Mouse (Mus musculus) lung, postnatal 0 days (tissue): Measurements from ENCODE around the gene Kcne3.

ENCODE experiments used
- CTCF ChIP-seq: IDR thresholded peaks from 2 replicates; pipeline ENCODE4 v1.5.1; 2016; ENCODE audit warnings: antibody characterized with exemption, mild to moderate bottlenecking
- EP300 ChIP-seq: IDR thresholded peaks from 2 replicates; pipeline ENCODE4 v1.6.1; 2016; ENCODE audit warnings: antibody characterized with exemption, mild to moderate bottlenecking, control low read depth

DNA sequence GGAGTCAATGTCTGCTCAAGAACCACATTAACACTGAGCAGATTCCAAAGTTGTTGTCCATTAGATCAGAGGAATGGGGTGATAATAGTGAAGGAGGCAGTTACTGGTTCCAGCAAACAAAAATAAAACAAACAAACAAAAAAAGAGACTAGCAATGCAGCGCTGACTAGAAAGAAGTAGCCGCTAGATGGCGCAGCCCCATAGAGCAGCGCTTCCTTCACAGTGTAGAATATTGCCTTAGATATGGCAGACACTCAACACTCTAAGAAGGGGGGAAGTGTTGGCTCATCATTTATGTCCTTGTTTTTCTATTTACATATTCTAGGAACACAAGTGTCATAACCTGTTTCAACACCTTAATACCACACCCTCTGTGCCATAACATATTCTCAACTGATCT lies 14.5 kb downstream of the Kcne3 start:
- TF ChIP-seq CTCF (peak; percentile 88), EP300 (no peak)
